Mouse (Mus musculus) lung, postnatal 0 days (tissue): ENCODE results near the gene Prok2.

Source experiments
- CTCF ChIP-seq: IDR thresholded peaks from 2 replicates; pipeline ENCODE4 v1.5.1; 2016; ENCODE audit warnings: antibody characterized with exemption, mild to moderate bottlenecking
- EP300 ChIP-seq: IDR thresholded peaks from 2 replicates; pipeline ENCODE4 v1.6.1; 2016; ENCODE audit warnings: antibody characterized with exemption, mild to moderate bottlenecking, control low read depth

GRCm38 (mm10) chr6:99665457-99666317 is 60.5 kb downstream of the Prok2 start:
- no peak for TF ChIP-seq CTCF
- TF ChIP-seq EP300: no peak
